Mouse (Mus musculus): ENCODE data around the gene Trmt61a. TPM values are rescaled to one million over a fixed set of nuclear protein-coding genes. Genes with fewer than 3 reads are reported as not detected.
A peak's percentile ranks its signal among the peaks of the same experiment; 100 is the strongest.

The Trmt61a gene
- total and polyA plus RNA-seq, 2 experiments from 2014 or later, result 10.9 to 15.9 TPM

DNA sequence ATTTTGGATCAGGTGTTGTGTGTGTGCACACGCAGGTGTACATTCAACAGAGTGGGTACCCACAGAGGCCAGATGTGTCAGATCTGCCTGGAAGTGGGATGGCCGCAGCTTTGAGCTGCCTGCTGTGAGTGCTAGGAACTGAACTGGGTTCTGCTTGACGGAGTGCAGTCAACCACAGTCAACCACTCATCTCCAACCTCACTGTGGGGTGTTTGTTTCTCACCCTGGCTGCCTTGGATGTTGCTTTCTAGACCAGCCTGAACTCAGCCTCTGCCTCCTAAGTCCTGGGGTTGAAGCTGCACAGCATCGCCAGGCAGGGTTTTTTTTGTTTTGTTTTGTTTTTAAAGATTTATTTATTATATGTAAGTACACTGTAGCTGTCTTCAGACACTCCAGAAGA lies 42.3 kb downstream of the Trmt61a start:
- Histone ChIP-seq H3K27me3 (ENCODE audit: insufficient read depth, low read length) (no peaks in the 10 kb centered on the region), H3K4me1 (ENCODE audit: insufficient read depth) (no peaks in the 10 kb centered on the region), H3K4me2 (ENCODE audit: low read depth) (no peak overlapping the region), H3K9me3 (ENCODE audit: low read length) (no peaks in the 10 kb centered on the region), H3K27ac (ENCODE audit: low read depth, low read length) (no peak overlapping the region), H3K36me3 (ENCODE audit: insufficient read depth) (no peaks in the 10 kb centered on the region; the same call in 1 of the 2 replicates), H3K9ac (no peak overlapping the region), H3K4me3 (ENCODE audit: low read depth, low read length) (no peak overlapping the region)
- WGBS, result 85% methylated on average over 4 of the region's 4 CpGs
- DNase-seq (no peak), ATAC-seq (no peak)
- no peak for TF ChIP-seq CTCF (IDR thresholded peaks at IDR 0.05; ENCODE audit: low read depth)

DNA sequence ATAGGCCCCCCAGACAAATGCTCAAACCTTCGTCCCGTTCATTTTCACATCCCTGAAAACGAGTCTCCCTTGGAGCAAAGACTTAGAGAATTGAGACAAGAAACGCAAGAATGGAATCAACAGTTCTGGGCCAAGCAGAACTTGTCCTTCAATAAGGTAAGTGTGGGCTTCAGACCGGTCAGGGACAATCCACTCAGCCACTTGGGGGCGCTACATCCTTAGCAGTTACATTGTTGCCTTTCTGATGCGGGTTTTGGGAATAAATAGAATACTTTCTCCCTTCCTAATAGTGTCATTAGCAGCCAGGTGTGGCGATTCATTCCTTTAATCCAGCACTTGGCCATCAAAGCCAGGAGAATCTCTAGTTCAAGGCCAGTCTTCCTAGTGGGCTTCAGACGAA lies 44.7 kb downstream of the Trmt61a start:
- Histone ChIP-seq H3K9me3 (ENCODE audit: low read length) (no peaks in the 10 kb centered on the region), H3K4me2 (ENCODE audit: low read depth) (no peak overlapping the region), H3K27me3 (ENCODE audit: insufficient read depth, low read length) (no peaks in the 10 kb centered on the region), H3K4me3 (ENCODE audit: low read depth, low read length) (no peak overlapping the region), H3K36me3 (ENCODE audit: insufficient read depth) (no peaks in the 10 kb centered on the region; the same call in 1 of the 2 replicates), H3K4me1 (ENCODE audit: insufficient read depth) (no peaks in the 10 kb centered on the region), H3K27ac (ENCODE audit: low read depth, low read length) (no peak overlapping the region), H3K9ac (no peak overlapping the region)
- DNase-seq, result no peak
- ATAC-seq, result no peak
- TF ChIP-seq CTCF (IDR thresholded peaks at IDR 0.05; ENCODE audit: low read depth), result peak; percentile 58
- 67% methylated on average over 9 of the region's 9 CpGs for WGBS

DNA sequence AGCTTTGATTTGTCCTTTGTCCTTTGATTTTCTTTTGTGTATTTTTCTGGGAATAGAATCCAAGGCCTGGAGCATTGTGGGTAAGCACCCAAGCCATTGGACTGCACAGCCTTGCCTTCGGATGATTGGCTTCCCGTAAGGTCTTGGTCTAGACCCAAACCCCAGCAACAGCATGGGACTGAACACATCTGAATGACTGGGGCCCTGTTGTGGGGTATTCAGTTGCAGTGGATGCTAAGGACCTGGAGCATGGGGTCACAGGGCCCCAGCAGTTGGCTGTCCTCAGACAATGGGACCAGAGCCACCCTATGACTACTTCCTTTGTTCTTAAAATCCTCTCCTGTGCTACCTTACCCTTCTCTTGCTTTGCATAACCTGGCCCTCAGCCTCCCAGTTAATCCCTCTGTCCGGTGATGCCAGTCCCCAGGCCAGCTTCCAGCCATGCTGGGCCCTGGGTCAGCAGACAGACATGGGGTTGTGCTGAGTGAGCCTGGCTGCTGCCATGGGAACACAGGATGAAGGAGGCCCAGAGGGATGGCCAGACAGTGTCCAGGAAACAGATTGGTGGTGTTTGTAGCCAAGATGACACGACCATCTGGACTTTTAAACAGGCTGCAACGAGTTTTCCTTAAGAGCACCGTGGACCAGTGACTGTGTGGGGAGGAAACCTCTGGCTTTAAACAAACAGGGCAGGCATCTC lies 46.9 kb downstream of the Trmt61a start:
- Histone ChIP-seq H3K9me3 (ENCODE audit: low read length) (no peaks in the 10 kb centered on the region), H3K9ac (0 out of 2 replicates have a peak overlapping the region, but pooled peaks have one; percentile 3), H3K27ac (ENCODE audit: low read depth, low read length) (peak overlapping the region; percentile 70), H3K27me3 (ENCODE audit: insufficient read depth, low read length) (no peaks in the 10 kb centered on the region), H3K4me1 (ENCODE audit: insufficient read depth) (no peaks in the 10 kb centered on the region), H3K4me2 (ENCODE audit: low read depth) (no peak overlapping the region), H3K36me3 (ENCODE audit: insufficient read depth) (peaks cover 5% of the 10 kb centered on the region; the same call in 1 of the 2 replicates), H3K4me3 (ENCODE audit: low read depth, low read length) (no peak overlapping the region)
- 31% methylated on average over 6 of the region's 6 CpGs for WGBS
- no peak for TF ChIP-seq CTCF (IDR thresholded peaks at IDR 0.05; ENCODE audit: low read depth)
- DNase-seq (no peak), ATAC-seq (peak; percentile 66)

DNA sequence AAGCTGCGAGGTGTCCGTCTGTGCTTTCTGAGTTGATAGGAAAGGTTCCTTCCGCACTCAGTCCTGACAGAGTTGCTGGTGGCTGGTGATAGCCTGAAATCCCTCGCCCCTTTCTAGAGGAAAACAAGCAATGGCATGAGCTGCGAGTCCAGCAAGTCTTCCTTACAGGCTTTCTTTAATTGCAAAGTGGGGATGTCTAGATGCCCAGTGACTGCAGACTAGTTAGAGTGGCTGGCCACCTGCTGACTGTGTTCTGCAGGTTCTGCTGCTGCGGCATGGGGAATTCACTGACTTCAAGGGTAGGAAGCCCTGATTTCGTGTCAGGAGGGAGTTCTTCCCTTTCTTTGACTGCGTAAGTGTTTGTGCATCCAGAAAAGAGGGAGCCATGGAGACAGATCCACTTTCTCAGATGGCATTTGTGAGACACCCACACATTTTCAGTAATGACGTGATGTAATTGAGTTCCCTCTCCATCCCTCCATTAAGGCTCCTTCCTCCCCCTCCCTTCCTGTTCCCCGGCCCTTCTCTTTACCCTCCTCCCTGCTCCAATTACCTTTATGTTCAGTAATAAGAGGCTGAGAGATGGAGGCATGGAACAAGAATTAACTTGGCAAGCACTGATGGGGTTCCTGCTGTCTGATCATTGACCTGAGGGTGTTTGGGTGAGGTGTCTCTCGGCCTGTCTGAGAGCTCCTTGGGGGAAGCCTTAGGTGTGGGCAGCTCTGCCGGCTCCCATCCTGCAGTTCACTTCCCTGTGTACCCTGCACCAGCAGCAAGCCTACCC lies 47.6 kb downstream of the Trmt61a start:
- no peaks in the 10 kb centered on the region for H3K27me3 ChIP-seq (ENCODE audit: insufficient read depth, low read length)
- H3K4me3 ChIP-seq (ENCODE audit: low read depth, low read length), result no peak overlapping the region
- H3K27ac ChIP-seq (ENCODE audit: low read depth, low read length), result peak overlapping the region; percentile 70
- peak; percentile 49; the same call in 1 of the 2 replicates for ATAC-seq
- no peaks in the 10 kb centered on the region for H3K9me3 ChIP-seq (ENCODE audit: low read length)
- DNase-seq, result no peak
- H3K4me2 ChIP-seq (ENCODE audit: low read depth), result no peak overlapping the region
- H3K4me1 ChIP-seq (ENCODE audit: insufficient read depth), result no peaks in the 10 kb centered on the region
- 0 out of 2 replicates have a peak overlapping the region, but pooled peaks have one; percentile 3 for H3K9ac ChIP-seq
- WGBS, result 51% methylated on average over 12 of the region's 12 CpGs
- H3K36me3 ChIP-seq (ENCODE audit: insufficient read depth), result peaks cover 5% of the 10 kb centered on the region; the same call in 1 of the 2 replicates
- TF ChIP-seq CTCF (IDR thresholded peaks at IDR 0.05; ENCODE audit: low read depth), result no peak

DNA sequence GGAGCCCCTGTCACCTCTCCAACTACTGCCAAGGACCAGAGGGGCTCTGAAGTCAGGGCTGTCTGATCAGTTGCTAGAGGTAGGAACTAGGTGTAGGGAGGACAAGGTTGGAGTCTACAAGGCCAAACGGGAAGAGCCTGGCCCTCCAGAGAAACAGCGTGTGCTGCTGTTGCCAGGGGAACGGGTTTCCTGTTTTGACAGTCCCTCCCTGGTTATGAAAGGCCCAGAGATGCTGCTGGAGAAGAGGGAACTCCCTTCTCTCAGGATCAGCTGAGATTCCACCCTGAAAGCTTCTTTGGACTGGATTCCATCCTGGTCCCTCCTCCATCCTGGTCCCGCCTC lies 48.2 kb downstream of the Trmt61a start:
- ATAC-seq (peak; percentile 32; the same call in 1 of the 2 replicates), DNase-seq (no peak)
- H3K36me3 ChIP-seq (ENCODE audit: insufficient read depth), result peaks cover 5% of the 10 kb centered on the region; the same call in 1 of the 2 replicates
- peak overlapping the region; percentile 70 for H3K27ac ChIP-seq (ENCODE audit: low read depth, low read length)
- whole genome bisulfite sequencing, result 76% methylated on average over 4 of the region's 4 CpGs
- H3K4me2 ChIP-seq (ENCODE audit: low read depth), result no peak overlapping the region
- H3K4me3 ChIP-seq (ENCODE audit: low read depth, low read length), result no peak overlapping the region
- H3K4me1 ChIP-seq (ENCODE audit: insufficient read depth), result no peaks in the 10 kb centered on the region
- H3K27me3 ChIP-seq (ENCODE audit: insufficient read depth, low read length), result no peaks in the 10 kb centered on the region
- no peak for TF ChIP-seq CTCF (IDR thresholded peaks at IDR 0.05; ENCODE audit: low read depth)
- H3K9ac ChIP-seq, result no peak overlapping the region
- no peaks in the 10 kb centered on the region for H3K9me3 ChIP-seq (ENCODE audit: low read length)

DNA sequence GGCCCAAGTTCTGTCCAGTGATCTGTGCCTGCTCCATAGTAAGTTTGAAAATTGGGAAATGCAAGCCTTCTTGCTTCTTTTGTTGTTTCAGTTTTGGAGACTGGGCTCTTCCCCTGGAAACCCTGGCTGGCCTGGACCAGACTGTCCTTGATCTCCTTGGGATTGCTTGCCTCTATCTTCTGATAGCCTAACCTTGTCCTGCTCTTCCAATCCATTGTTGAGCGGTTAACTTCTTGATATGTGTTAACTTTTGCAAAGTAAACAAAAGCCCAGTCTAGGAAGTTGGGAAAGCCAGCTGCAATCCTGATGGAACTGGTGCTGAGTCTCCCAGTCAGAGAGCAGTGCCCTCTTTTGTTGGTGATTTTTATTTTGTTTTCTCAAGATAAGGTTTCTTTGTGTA lies 50.1 kb downstream of the Trmt61a start:
- H3K9me3 ChIP-seq (ENCODE audit: low read length), result no peaks in the 10 kb centered on the region
- H3K9ac ChIP-seq, result no peak overlapping the region
- no peak overlapping the region for H3K27ac ChIP-seq (ENCODE audit: low read depth, low read length)
- DNase-seq (no peak), ATAC-seq (no peak)
- H3K36me3 ChIP-seq (ENCODE audit: insufficient read depth), result peaks cover 9% of the 10 kb centered on the region; the same call in 1 of the 2 replicates
- 100% methylated on average over 1 of the region's 1 CpGs for WGBS
- 0 out of 2 replicates have a peak, but pooled peaks cover 4% of the 10 kb centered on the region for H3K4me1 ChIP-seq (ENCODE audit: insufficient read depth)
- TF ChIP-seq CTCF (IDR thresholded peaks at IDR 0.05; ENCODE audit: low read depth), result no peak
- H3K4me3 ChIP-seq (ENCODE audit: low read depth, low read length), result no peak overlapping the region
- H3K27me3 ChIP-seq (ENCODE audit: insufficient read depth, low read length), result no peaks in the 10 kb centered on the region
- no peak overlapping the region for H3K4me2 ChIP-seq (ENCODE audit: low read depth)
